Mouse (Mus musculus): ENCODE results near the gene Enox1.

GRCm38 (mm10) chr14:77258186-77258585, 101.6 kb downstream of the Enox1 start:
- TF ChIP-seq CTCF (IDR thresholded peaks at IDR 0.05) (no peak), EP300 (IDR thresholded peaks at IDR 0.05; ENCODE audit: insufficient read depth, low read depth, low read length) (no peak)
